Mouse (Mus musculus): ENCODE measurements around the gene Mfge8. TPM values are rescaled to one million over a fixed set of nuclear protein-coding genes. Genes with fewer than 3 reads are reported as not detected.

The Mfge8 gene
- polyA plus RNA-seq, 1 experiment from 2014 or later, result 218 TPM

DNA sequence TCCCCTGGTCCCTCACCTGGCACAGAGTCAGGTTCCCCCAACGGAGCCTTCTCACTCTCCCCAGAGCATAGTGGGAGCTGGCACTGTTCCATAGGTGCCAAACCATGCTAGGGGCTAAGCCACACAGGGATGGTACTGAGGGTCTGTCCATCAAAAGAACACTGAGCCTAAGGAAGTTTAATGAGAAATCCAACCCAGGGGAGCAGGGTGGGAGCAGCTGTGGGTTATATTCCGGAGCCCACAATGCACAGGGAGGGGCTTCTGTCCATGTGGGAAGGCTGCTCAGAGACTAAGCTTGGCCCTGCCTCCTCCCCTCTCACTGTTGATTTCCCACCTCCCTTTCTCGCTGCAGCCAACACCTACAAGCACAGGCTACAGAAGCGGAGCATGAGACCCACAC lies 35.0 kb downstream of the Mfge8 start:
- Histone ChIP-seq H3K27me3 (replicated peaks) (no peaks in the 10 kb centered on the region), H3K4me3 (replicated peaks) (no peak overlapping the region), H3K36me3 (no peaks in the 10 kb centered on the region), H3K9ac (no peak overlapping the region), H3K4me2 (no peak overlapping the region), H3K4me1 (0 out of 2 replicates have a peak, but pooled peaks cover 3% of the 10 kb centered on the region), H3K27ac (no peak overlapping the region), H3K9me3 (no peaks in the 10 kb centered on the region)
- 54% methylated on average over 4 of the region's 4 CpGs for WGBS
- ATAC-seq (ENCODE audit: insufficient read depth, low FRiP score, low read depth), result no peak

DNA sequence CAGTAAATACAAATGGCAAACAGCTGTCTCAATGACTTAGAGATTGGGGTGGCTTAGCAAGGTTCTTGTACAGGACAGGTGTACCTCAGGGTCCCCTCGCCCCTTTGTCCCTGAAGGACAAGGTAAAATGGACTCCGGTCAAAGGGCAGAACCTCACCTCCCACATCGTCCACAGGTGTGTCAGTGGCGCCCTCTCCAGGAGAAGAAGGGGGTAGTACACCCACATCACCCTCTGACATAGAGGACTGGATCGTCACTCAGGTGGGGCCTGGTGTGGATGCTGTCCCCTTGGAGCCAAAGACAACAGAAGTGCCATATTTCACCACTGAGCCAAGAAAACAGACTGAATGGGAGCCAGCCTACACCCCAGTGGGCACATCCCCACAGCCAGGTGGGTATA lies 52.4 kb downstream of the Mfge8 start:
- no peak overlapping the region for H3K4me2 ChIP-seq
- H3K27ac ChIP-seq, result no peak overlapping the region
- 70% methylated on average over 5 of the region's 5 CpGs for WGBS
- no peak overlapping the region for H3K9ac ChIP-seq
- no peaks in the 10 kb centered on the region for H3K9me3 ChIP-seq
- H3K27me3 ChIP-seq (replicated peaks), result no peaks in the 10 kb centered on the region
- H3K4me3 ChIP-seq (replicated peaks), result no peak overlapping the region
- no peaks in the 10 kb centered on the region for H3K36me3 ChIP-seq
- no peak for ATAC-seq (ENCODE audit: insufficient read depth, low FRiP score, low read depth)
- no peaks in the 10 kb centered on the region for H3K4me1 ChIP-seq

DNA sequence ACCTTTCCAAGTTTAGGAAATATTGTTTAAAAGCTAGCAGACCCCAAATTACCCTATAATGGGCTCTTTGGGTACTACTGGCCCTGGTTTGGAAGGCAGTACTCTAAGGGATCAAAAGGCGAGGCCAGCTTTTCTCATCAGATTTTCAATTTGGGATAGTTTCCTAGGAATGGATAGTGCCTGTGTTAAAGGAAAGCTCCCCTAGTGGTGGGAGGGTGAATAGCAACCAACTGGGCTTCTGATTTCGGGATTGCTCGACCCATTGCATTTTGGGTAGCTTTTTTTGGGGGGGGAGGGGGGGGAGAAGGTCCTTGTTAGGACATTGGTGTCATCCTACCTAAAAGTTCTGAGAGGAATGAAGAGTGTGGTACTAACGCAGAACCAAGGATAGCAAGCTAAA lies 59.7 kb downstream of the Mfge8 start:
- no peaks in the 10 kb centered on the region for H3K36me3 ChIP-seq
- WGBS, result 71% methylated on average over 4 of the region's 4 CpGs
- no peak overlapping the region for H3K27ac ChIP-seq
- no peak overlapping the region for H3K4me3 ChIP-seq (replicated peaks)
- no peaks in the 10 kb centered on the region for H3K4me1 ChIP-seq
- H3K9me3 ChIP-seq, result no peaks in the 10 kb centered on the region
- ATAC-seq (ENCODE audit: insufficient read depth, low FRiP score, low read depth), result no peak
- H3K4me2 ChIP-seq, result no peak overlapping the region
- H3K9ac ChIP-seq, result no peak overlapping the region
- no peaks in the 10 kb centered on the region for H3K27me3 ChIP-seq (replicated peaks)

Other genes starting within 250 kb of the Mfge8 start
- 16.8 and 21.9 TPM in 2 replicates for gene Isg20, start 235.6 kb downstream of the Mfge8 start, polyA plus RNA-seq (2015; fragmentation: Nextera tagmentation; extraction: Ambion mirVana)
- gene Acan, start 95.6 kb downstream of the Mfge8 start, polyA plus RNA-seq (2015; fragmentation: Nextera tagmentation; extraction: Ambion mirVana), result 0.82 and 1.5 TPM in 2 replicates
- 2.3 and 2.7 TPM in 2 replicates for gene Hapln3, start 18.0 kb downstream of the Mfge8 start, polyA plus RNA-seq (2015; fragmentation: Nextera tagmentation; extraction: Ambion mirVana)
- 12.0 and 13.2 TPM in 2 replicates for gene Abhd2, start 124.1 kb upstream of the Mfge8 start, polyA plus RNA-seq (2015; fragmentation: Nextera tagmentation; extraction: Ambion mirVana)
- gene Rlbp1, start 238.0 kb upstream of the Mfge8 start, polyA plus RNA-seq (2015; fragmentation: Nextera tagmentation; extraction: Ambion mirVana), result 0.28 and 0.80 TPM in 2 replicates
- gene Fanci, start 242.9 kb upstream of the Mfge8 start, polyA plus RNA-seq (2015; fragmentation: Nextera tagmentation; extraction: Ambion mirVana), result 7.8 and 9.7 TPM in 2 replicates

Measured in stomach, embryonic 15.5 days (tissue).